Mouse (Mus musculus) spleen, adult 2 months (tissue): ENCODE measurements at regions not wholly inside any gene's neighbourhood (a gene's known extent, or its start where the extent isn't known, plus 50 kb on each side); places are given as distances from the start of the nearest gene placed in this dataset.

ENCODE experiments used
- CTCF ChIP-seq: fragments of 200-500 bp; IDR thresholded peaks from 2 replicates; pipeline ENCODE4 v1.5.1; 2011; ENCODE audit warnings: mild to moderate bottlenecking, inconsistent platforms; ENCODE audit not compliant: insufficient read depth, insufficient read length, insufficient replicate concordance; ENCODE audit errors: extremely low read depth
- POLR2A ChIP-seq: fragments of 200-500 bp; IDR thresholded peaks from 2 replicates; pipeline ENCODE4 v1.6.1; 2011; ENCODE audit warnings: low read depth, low read length, inconsistent platforms

DNA sequence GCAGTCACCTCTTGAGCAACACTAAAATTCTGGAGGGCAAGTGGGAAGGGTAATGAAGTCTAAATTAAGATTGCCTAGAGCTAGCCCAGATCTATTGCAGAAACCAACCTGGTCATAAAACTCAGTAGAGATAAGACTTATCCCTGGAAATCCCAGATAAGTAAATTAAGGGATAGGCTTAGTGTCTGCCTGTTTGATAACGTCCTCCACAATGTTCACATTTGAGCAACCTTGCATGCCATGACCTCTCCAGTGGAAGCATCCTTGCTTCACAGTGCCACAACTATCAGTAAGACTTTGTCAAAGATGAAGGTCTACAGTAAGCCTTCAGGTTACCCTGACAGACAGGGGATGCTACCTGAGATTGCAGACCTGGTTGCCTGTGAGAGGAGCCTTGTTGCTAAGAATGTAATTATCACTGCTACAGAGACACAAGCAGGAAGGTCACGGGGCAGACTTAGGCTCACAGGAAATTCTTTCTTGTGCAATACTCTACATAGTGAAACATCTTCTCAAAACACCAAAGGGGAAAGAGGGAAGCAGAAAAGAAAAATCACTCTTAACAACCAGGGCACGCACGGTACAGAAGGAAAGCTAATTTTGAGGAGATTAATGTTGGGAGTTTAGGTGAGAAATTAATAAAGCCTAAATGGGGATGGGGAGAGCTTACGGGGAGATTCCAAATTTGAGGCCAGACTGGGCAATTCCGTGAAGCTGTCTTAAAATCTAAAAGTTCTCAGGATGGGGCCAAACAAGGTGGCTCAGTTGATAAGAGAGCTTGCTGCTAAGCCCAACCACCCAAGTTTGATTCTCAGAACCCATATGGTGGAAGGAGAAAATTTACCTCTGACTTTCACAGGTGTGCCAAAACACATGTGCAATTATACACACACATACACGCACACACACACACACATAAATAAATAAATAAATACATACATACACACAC lies 56.9 kb upstream of the Prdm9 start:
- TF ChIP-seq CTCF (no peak), POLR2A (no peak)
